Mouse (Mus musculus) kidney, adult 2 months (tissue): Measurements from ENCODE around the gene Smim11.

Experiments used
- CTCF ChIP-seq: fragments of 200-500 bp; conservative IDR thresholded peaks from 2 replicates; pipeline ENCODE4 v1.5.1; 2011; ENCODE audit warnings: low read depth, mild to moderate bottlenecking, control low read depth, low read length, moderate library complexity, mixed read lengths; ENCODE audit not compliant: insufficient read depth, insufficient read length
- POLR2A ChIP-seq: fragments of 200-500 bp; IDR thresholded peaks from one replicate; pipeline ENCODE4 v1.6.1; 2011; ENCODE audit warnings: low read depth, low read length, control low read depth

DNA sequence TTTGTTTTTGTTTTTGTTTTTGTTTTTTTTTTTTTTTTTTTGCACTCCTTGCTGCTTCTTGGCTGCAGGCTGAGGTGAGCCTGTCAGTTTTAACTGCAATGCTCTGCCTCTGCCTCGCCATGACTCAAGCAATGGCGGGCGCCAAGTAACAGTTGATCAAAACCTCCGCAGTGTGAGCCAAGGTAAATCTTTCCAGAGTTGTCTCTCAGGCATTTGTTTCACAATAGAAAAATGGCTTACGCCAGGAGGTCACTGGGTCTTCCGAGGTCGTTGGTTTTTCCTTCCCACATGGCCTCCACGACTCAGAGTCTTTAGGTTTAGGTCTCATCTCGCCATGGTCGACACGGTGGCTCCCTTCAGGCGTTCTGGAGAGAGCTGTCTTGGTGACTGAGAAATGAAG, 52.2 kb downstream of the Smim11 start:
- no peak for TF ChIP-seq CTCF
- TF ChIP-seq POLR2A, result no peak
